Mouse (Mus musculus) heart, embryonic 13.5 days (tissue): Measurements from ENCODE around the gene Slc7a6. TPM values are rescaled to one million over a fixed set of nuclear protein-coding genes. Genes with fewer than 3 reads are reported as not detected.
A peak's percentile ranks its signal among the peaks of the same experiment; 100 is the strongest.

Experiments used
- ATAC-seq: fragments of 200-750 bp; cut with Nextera tagmentation; 2 replicates; pipeline ENCODE4 v1.8.0; 2017; ENCODE audit warnings: moderate TSS enrichment; ENCODE audit not compliant: insufficient number of reproducible peaks, low FRiP score, low TSS enrichment; ENCODE audit errors: extremely low read depth
- H3K27ac ChIP-seq: fragments of 300-500 bp; sonication (generic); replicated peaks from 2 replicates; pipeline ENCODE4 v1.5.1; 2015; ENCODE audit warnings: moderate library complexity, mild to moderate bottlenecking, inconsistent platforms
- H3K27me3 ChIP-seq: fragments of 300-500 bp; sonication (generic); replicated peaks from 2 replicates; pipeline ENCODE4 v1.6.1; 2015; ENCODE audit warnings: mild to moderate bottlenecking, inconsistent platforms
- H3K36me3 ChIP-seq: fragments of 300-500 bp; sonication (generic); 2 replicates; pipeline ENCODE4 v1.6.1; 2015; ENCODE audit warnings: mild to moderate bottlenecking, inconsistent platforms
- H3K4me1 ChIP-seq: fragments of 300-500 bp; sonication (generic); 2 replicates; pipeline ENCODE4 v1.6.1; 2015; ENCODE audit warnings: inconsistent platforms
- H3K4me2 ChIP-seq: fragments of 300-500 bp; sonication (generic); 2 replicates; pipeline ENCODE4 v1.6.1; 2015; ENCODE audit warnings: inconsistent platforms, mild to moderate bottlenecking, moderate library complexity
- H3K4me3 ChIP-seq: fragments of 300-500 bp; sonication (generic); 2 replicates; pipeline ENCODE4 v1.5.1; 2015; ENCODE audit warnings: moderate library complexity, mild to moderate bottlenecking, inconsistent platforms
- H3K9ac ChIP-seq: fragments of 300-500 bp; sonication (generic); 2 replicates; pipeline ENCODE4 v1.6.1; 2015; ENCODE audit warnings: inconsistent platforms, mild to moderate bottlenecking, moderate library complexity
- H3K9me3 ChIP-seq: fragments of 300-500 bp; sonication (generic); 2 replicates; pipeline ENCODE4 v1.6.1; 2016; ENCODE audit warnings: inconsistent platforms
- WGBS: fragments of 180-500 bp; shearing (Covaris S2); methylation state at CpG from one replicate; pipeline ENCODE4 v1.1.7; 2015; ENCODE audit warnings: mixed read lengths; 5-methylcytosine and 5-hydroxymethylcytosine counted together
- polyA plus RNA-seq: library from polyadenylated mRNA; unstranded; fragments of >200 nt; fragmentation: Nextera tagmentation; extraction: Ambion mirVana; gene quantifications from 2 replicates; pipeline ENCODE4 v1.2.1, GENCODE M21; 2015

Gene Slc7a6
- 31.9 and 37.6 TPM in 2 replicates for polyA plus RNA-seq

DNA sequence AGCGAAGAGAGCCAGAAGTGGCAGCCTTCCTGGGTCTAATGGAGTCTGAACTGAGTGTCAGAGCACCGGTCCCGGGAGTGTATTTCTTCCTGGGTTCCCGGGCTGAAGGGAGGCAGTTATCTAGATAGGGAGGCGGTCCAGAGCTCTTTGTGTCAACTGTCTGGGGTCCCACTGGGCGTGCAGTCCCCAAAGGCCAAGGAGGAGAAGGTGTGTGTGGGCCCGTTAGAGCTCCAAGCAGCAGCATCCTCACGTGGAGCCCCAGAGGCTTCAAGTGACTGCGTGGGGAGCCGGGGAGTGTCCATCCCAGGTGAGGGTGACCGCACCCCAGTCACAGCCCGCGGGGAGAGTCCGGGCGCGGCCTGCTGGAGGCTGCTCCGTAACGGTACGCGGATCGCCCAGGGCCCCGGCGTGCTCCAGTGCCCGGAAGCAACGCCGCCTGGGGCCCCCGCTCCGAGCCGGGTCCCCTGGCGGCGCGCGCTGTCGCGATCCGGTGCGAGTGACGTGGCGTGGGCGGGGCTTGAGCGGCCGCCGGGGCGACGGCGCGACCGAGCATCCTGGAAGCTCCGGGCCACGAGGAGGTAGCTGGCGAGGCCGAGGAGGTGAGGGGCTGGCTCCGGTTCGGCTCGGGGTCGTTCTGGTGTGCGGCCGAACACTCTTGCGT, at the start of gene Slc7a6:
Slc7a6 (plus strand) TSS at position 502 of the 661 bp plus-strand sequence.
- Histone ChIP-seq H3K27me3 (no peaks in the 10 kb centered on the region), H3K9ac (peak within 1 kb of the TSS; percentile 91), H3K36me3 (peaks cover 12% of the 10 kb centered on the region), H3K4me3 (peak within 1 kb of the TSS; percentile 83), H3K4me1 (peaks cover 26% of the 10 kb centered on the region), H3K9me3 (no peaks in the 10 kb centered on the region), H3K4me2 (peak within 1 kb of the TSS; percentile 95), H3K27ac (peak within 1 kb of the TSS; percentile 90)
- ATAC-seq, result peak; percentile 84
- 1% methylated on average over 57 of the region's 59 CpGs for WGBS

GRCm38 (mm10) chr8:106123443-106123842, 45.2 kb upstream of the Slc7a6 start:
- Histone ChIP-seq H3K9ac (no peak overlapping the region), H3K4me2 (no peak overlapping the region), H3K27ac (no peak overlapping the region), H3K9me3 (no peaks in the 10 kb centered on the region), H3K36me3 (peaks cover 66% of the 10 kb centered on the region), H3K27me3 (no peaks in the 10 kb centered on the region), H3K4me3 (no peak overlapping the region), H3K4me1 (no peaks in the 10 kb centered on the region)
- ATAC-seq, result no peak
- WGBS, result 90% methylated on average over 3 of the region's 3 CpGs

- H3K27me3 ChIP-seq, result no peaks in the 10 kb centered on the region
- no peak overlapping the region for H3K4me3 ChIP-seq
- ATAC-seq, result no peak
- no peaks in the 10 kb centered on the region for H3K4me1 ChIP-seq
- H3K27ac ChIP-seq, result no peak overlapping the region
- H3K9ac ChIP-seq, result no peak overlapping the region
- no peak overlapping the region for H3K4me2 ChIP-seq
- peaks cover 68% of the 10 kb centered on the region for H3K36me3 ChIP-seq
- WGBS, result 90% methylated on average over 1 of the region's 1 CpGs
- no peaks in the 10 kb centered on the region for H3K9me3 ChIP-seq
Measured at GRCm38 (mm10) chr8:106126055-106126454, 42.6 kb upstream of the Slc7a6 start.

- Histone ChIP-seq H3K36me3 (peaks cover 72% of the 10 kb centered on the region), H3K27ac (no peak overlapping the region), H3K4me2 (no peak overlapping the region), H3K4me1 (no peaks in the 10 kb centered on the region), H3K9me3 (no peaks in the 10 kb centered on the region), H3K27me3 (no peaks in the 10 kb centered on the region), H3K4me3 (no peak overlapping the region), H3K9ac (no peak overlapping the region)
- 70% methylated on average over 3 of the region's 3 CpGs for WGBS
- no peak for ATAC-seq
Measured at GRCm38 (mm10) chr8:106127054-106127453, 41.6 kb upstream of the Slc7a6 start.

GRCm38 (mm10) chr8:106127882-106128410, 40.7 kb upstream of the Slc7a6 start:
- ATAC-seq, result no peak
- WGBS, result 82% methylated on average over 10 of the region's 10 CpGs
- Histone ChIP-seq H3K4me1 (no peaks in the 10 kb centered on the region), H3K27me3 (peaks cover 7% of the 10 kb centered on the region; the same call in 1 of the 2 replicates), H3K27ac (no peak overlapping the region), H3K9me3 (no peaks in the 10 kb centered on the region), H3K36me3 (peaks cover 76% of the 10 kb centered on the region), H3K4me3 (no peak overlapping the region), H3K9ac (no peak overlapping the region), H3K4me2 (no peak overlapping the region)

DNA sequence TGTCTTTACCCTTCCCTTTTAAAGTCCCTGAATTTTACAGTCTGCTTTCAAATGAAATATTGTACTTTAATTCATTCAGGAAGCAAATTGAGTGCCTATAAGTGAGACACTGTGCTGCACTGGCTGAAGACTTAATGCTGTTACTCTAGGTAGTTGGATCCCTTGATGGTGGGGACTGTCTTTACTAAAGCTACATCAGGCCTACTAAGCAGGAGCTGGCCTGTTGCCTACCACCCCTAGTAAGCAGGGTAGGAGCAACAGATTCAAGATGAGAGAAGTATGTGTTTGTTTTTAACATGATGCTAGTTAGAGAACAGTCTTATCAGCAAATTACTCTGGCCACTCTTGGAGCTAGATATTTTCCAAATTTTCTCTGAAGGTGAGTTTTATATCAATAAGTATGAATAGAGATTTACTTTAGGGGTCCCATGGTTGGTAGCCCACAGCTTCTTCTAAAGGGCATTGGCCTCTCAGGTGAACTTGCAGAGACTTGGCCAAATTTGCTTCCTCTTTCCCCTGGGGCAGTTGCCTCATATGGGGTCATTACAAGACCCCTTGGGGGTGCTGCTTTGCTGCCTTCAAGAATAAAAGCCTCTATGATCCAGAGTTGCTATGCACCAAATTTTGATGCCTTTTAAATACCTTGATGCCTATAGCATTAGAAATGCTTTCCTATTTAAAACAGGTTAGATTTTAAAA, 39.3 kb upstream of the Slc7a6 start:
- Histone ChIP-seq H3K27ac (no peak overlapping the region), H3K4me1 (no peaks in the 10 kb centered on the region), H3K36me3 (peaks cover 68% of the 10 kb centered on the region), H3K27me3 (peaks cover 21% of the 10 kb centered on the region), H3K4me3 (no peak overlapping the region), H3K9ac (no peak overlapping the region), H3K9me3 (no peaks in the 10 kb centered on the region), H3K4me2 (no peak overlapping the region)
- no peak for ATAC-seq

DNA sequence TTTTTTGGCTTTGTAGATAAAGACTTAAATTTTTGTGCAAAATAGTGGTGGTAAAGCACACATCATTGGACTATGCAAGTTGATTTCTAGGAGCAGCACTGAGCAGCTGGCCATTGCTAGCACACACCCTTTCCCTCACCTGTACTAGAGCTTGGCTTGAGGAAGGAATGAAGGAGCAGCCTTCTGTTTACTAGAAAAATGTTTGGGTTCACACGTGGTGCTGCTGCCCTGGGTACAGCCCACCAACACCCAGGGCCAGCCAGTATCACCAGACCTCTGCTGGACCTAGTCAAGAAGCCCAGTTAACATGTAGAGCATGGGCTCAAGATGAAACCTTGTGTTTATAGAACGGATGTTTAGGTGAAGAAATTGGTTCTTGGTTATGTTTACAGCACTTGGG, 38.7 kb upstream of the Slc7a6 start:
- WGBS, result 71% methylated on average over 2 of the region's 2 CpGs
- no peak overlapping the region for H3K9ac ChIP-seq
- peaks cover 27% of the 10 kb centered on the region for H3K27me3 ChIP-seq
- no peak for ATAC-seq
- H3K4me2 ChIP-seq, result no peak overlapping the region
- H3K27ac ChIP-seq, result no peak overlapping the region
- H3K36me3 ChIP-seq, result peaks cover 67% of the 10 kb centered on the region
- no peak overlapping the region for H3K4me3 ChIP-seq
- H3K9me3 ChIP-seq, result no peaks in the 10 kb centered on the region
- peaks cover 1% of the 10 kb centered on the region; the same call in 1 of the 2 replicates for H3K4me1 ChIP-seq

DNA sequence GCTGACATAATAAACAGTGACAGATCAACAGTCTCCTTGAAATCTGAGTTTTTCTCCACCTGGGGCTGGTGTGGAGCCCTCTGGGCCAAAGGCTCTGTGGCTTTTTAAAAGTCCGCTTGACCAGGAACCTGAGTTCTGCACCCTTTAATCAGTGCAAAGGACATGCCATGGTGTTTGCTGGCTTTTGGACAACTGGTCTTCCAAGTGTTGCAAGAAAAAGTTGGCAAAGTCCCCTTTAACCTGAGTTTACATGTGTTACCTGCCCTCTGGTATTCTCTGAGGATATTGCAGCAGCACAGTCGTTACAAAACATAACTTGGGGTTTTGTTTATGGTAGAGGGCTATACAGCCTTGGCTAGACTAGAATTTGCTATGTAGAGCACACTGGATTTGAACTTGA, 38.2 kb upstream of the Slc7a6 start:
- Histone ChIP-seq H3K36me3 (peaks cover 67% of the 10 kb centered on the region), H3K9me3 (no peaks in the 10 kb centered on the region), H3K4me1 (peaks cover 5% of the 10 kb centered on the region), H3K9ac (no peak overlapping the region), H3K4me3 (no peak overlapping the region), H3K27me3 (peaks cover 32% of the 10 kb centered on the region), H3K4me2 (no peak overlapping the region), H3K27ac (no peak overlapping the region)
- no peak for ATAC-seq
- WGBS, result 82% methylated on average over 2 of the region's 2 CpGs

DNA sequence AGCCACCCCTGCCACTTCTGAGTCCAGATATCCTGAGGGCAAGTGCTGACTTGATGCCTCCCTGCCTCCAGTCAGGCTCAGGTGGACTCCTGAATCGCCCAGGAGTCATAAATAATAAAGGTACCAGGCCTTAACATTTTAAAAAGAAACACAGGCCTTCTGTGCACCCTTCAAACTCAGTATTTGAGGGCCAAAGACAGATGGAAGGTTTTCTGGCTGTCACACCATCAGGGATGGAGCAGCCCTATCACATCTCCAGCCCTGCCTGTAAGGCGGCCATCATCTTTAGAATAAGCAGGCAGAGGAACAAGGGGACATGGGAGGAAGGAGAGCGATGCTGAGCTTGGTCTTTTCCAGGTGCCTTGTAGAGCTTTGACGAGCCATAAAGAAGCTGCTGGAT, 37.6 kb upstream of the Slc7a6 start:
- H3K27me3 ChIP-seq, result peaks cover 38% of the 10 kb centered on the region
- no peaks in the 10 kb centered on the region for H3K9me3 ChIP-seq
- no peak overlapping the region for H3K9ac ChIP-seq
- H3K36me3 ChIP-seq, result peaks cover 66% of the 10 kb centered on the region
- H3K27ac ChIP-seq, result no peak overlapping the region
- H3K4me1 ChIP-seq, result peaks cover 11% of the 10 kb centered on the region
- H3K4me3 ChIP-seq, result no peak overlapping the region
- H3K4me2 ChIP-seq, result no peak overlapping the region
- 88% methylated on average over 4 of the region's 4 CpGs for WGBS
- no peak for ATAC-seq

DNA sequence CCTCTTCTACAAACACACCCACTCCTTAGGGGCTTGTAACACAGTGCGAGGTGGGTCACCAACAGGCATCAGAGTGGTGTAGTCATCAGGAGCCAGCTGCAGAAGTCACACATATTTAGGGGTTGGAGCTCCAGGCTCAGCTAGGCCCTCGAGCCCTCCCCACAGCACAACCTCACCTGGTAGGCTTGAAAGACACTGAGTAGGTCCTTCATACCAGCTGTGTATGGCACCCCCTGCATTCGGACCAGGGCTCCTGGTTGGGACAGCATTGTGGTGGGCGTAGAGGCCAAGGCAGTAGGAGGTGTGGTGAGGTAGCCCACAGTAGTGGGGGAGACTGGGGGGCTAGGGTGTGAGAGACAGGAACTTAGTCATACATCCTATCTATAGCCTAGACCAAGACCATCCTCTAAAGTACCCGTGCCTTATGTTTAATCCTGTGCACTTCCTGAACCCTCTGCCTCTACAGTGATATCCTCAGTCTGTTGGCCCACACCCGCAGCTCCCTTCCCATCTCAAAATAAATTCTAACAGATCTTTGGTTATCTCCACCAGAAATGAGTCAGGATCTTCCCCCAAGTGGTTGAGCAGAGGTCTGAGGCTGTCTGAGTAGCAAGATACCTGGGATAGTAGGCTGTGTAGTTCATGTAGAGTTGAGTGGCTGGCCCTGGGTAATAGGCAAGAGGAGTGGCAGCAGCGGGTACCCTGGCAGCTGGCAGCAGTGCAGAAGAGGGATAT, 37.0 kb upstream of the Slc7a6 start:
- Histone ChIP-seq H3K36me3 (peaks cover 62% of the 10 kb centered on the region), H3K27ac (no peak overlapping the region), H3K9ac (no peak overlapping the region), H3K9me3 (no peaks in the 10 kb centered on the region), H3K4me2 (no peak overlapping the region), H3K4me1 (peaks cover 17% of the 10 kb centered on the region), H3K4me3 (no peak overlapping the region), H3K27me3 (peaks cover 44% of the 10 kb centered on the region)
- WGBS, result 76% methylated on average over 7 of the region's 7 CpGs
- ATAC-seq, result no peak

DNA sequence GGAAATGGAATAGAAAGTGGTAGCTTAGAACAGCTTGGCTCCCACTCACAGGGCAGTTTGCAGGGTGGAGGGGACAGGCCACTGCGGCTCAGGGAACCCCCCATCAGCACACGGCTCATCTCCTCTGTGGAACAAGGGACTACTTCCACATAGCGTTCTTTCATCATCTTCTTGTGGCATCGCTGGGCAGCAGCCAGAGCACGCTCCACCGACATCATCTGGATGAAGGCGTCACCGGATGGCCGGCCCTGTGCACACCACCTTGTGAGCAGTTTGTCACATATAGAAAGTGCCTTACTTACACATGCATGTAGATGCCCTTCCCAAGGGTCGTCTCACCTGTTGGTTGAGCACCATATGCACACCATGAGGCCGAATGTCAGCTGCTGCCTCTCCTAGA, 36.3 kb upstream of the Slc7a6 start:
- H3K9me3 ChIP-seq, result no peaks in the 10 kb centered on the region
- peaks cover 51% of the 10 kb centered on the region for H3K27me3 ChIP-seq
- no peak overlapping the region for H3K27ac ChIP-seq
- peaks cover 24% of the 10 kb centered on the region for H3K4me1 ChIP-seq
- ATAC-seq, result no peak
- no peak overlapping the region for H3K4me3 ChIP-seq
- H3K36me3 ChIP-seq, result peaks cover 55% of the 10 kb centered on the region
- WGBS, result 87% methylated on average over 11 of the region's 11 CpGs
- H3K9ac ChIP-seq, result no peak overlapping the region
- no peak overlapping the region for H3K4me2 ChIP-seq
